Mouse (Mus musculus): ENCODE data around the gene Rnf38. TPM values are rescaled to one million over a fixed set of nuclear protein-coding genes. Genes with fewer than 3 reads are reported as not detected.

The Rnf38 gene
- total RNA-seq, 2 experiments from 2014 or later, result 34.0 to 37.1 TPM

Small RNA genes lying within 50 kb of the gene (microRNA-seq; reads per million reads assigned to microRNA genes)
- gene Mir5106, result not detected

Other genes with a start within 250 kb of the Rnf38 start
- gene Clta, start 229.3 kb downstream of the Rnf38 start, total RNA-seq (2021), result 100 to 1,000 TPM; 158 to 176 TPM
- 10 to 100 TPM; 23.6 to 31.2 TPM for gene Gne, start 149.6 kb downstream of the Rnf38 start, total RNA-seq (2021)
- 1 to 10 TPM; 7.7 to 8.4 TPM for gene Melk, start 67.1 kb upstream of the Rnf38 start, total RNA-seq (2021)